Mouse (Mus musculus) liver, adult 2 months (tissue): ENCODE data around the gene Eif3m.

ENCODE experiments used
- CTCF ChIP-seq: fragments of 200-500 bp; IDR thresholded peaks from 2 replicates; pipeline ENCODE4 v1.5.1; 2011; ENCODE audit warnings: low read depth, low read length, control low read depth
- POLR2A ChIP-seq: fragments of 200-500 bp; IDR thresholded peaks from 2 replicates; pipeline ENCODE4 v1.6.1; 2011; ENCODE audit warnings: low read length, control low read depth; ENCODE audit not compliant: insufficient read depth; ENCODE audit errors: extremely low read depth

DNA sequence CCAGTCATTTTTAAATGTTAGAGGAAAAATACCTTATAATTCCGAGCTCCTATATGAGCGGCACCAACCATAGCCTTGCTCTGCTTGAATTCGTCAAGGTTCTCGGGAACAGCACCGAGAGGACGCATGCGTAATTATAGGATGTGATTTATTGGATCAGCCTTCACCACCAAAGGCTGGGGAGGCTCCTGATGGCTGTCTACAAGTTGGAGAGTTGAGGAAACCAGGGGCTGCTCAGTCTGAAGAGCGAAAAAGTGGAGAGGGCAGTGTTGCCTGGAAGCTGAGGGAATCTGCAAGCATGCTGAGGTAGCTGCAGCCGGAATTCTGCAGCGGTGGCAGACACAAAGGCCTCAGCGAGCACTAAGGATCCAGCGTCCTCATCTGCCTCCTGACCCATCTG lies 4.4 kb upstream of the Eif3m start:
- no peak for TF ChIP-seq CTCF
- TF ChIP-seq POLR2A: no peak
